Mouse (Mus musculus) bone marrow, adult 2 months (tissue): ENCODE measurements around the gene P2rx1.

Experiments used
- CTCF ChIP-seq: fragments of 200-500 bp; IDR thresholded peaks from 2 replicates; pipeline ENCODE4 v1.5.1; 2011; ENCODE audit warnings: low read length, control low read depth; ENCODE audit not compliant: control insufficient read depth, insufficient read depth
- POLR2A ChIP-seq: fragments of 200-500 bp; IDR thresholded peaks from 2 replicates; pipeline ENCODE4 v1.6.1; 2011; ENCODE audit warnings: low read depth, mild to moderate bottlenecking, control low read depth, low read length, borderline replicate concordance; ENCODE audit not compliant: control insufficient read depth

DNA sequence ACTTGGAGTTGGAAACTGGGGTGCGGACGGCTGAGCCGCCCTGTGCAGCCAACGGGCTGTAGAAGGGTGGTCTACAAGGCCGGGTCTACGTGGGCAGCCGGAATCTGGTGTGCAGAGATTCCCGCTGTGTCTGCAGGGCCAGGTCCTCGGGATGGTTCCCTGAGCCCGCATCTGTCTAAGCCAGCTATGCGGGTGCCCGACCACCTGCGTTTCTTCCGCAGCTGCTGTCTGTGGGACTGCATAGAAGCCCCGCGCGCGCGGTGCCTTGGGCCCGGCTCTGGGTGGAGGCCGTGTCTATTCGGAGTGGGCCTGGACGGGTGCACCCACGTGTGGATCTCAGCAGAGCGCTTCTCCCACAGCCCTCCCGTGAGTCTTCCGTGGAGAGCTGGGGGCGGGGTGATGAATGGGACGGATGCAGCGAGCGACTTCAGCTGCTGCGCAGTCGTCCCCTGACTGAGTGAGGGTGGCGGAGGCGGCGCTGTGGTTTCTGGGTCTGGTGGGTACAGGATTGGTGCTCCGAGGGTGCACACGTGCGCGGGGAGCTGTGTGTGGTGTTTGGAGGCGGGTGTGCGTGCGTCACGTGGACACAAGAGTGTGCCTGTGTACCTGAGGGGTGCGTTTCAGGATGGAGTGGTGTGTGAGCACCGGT is 20.4 kb downstream of the P2rx1 start:
- TF ChIP-seq POLR2A (no peak), CTCF (no peak)
